Mouse (Mus musculus): ENCODE results near the gene Chkb. TPM values are rescaled to one million over a fixed set of nuclear protein-coding genes. Genes with fewer than 3 reads are reported as not detected.

The Chkb gene
- polyA plus RNA-seq, 1 experiment from 2014 or later: 44.7 TPM

GRCm38 (mm10) chr15:89398146-89398545 is 31.6 kb downstream of the Chkb start:
- no peak overlapping the region for H3K4me2 ChIP-seq (ENCODE audit: low read depth, low read length)
- no peak for ATAC-seq (ENCODE audit: low read depth)
- H3K36me3 ChIP-seq (ENCODE audit: control insufficient read depth, insufficient read depth, low read length): no peaks in the 10 kb centered on the region
- H3K4me3 ChIP-seq (ENCODE audit: low read depth, low read length): no peak overlapping the region
- DNase-seq (ENCODE audit: low spot score): peak; percentile 6
- WGBS: 70% methylated on average over 2 of the region's 2 CpGs
- no peaks in the 10 kb centered on the region for H3K27me3 ChIP-seq (replicated peaks; ENCODE audit: control insufficient read depth, insufficient read depth, low read length)
- no peak overlapping the region for H3K9ac ChIP-seq (ENCODE audit: low read depth, low read length)
- no peak overlapping the region for H3K27ac ChIP-seq (replicated peaks; ENCODE audit: low read depth, low read length)
- H3K9me3 ChIP-seq (ENCODE audit: control insufficient read depth, low read length): no peaks in the 10 kb centered on the region
- no peaks in the 10 kb centered on the region for H3K4me1 ChIP-seq (ENCODE audit: control insufficient read depth, insufficient read depth, low read length)

- Histone ChIP-seq H3K4me1 (ENCODE audit: control insufficient read depth, insufficient read depth, low read length) (no peaks in the 10 kb centered on the region), H3K27me3 (replicated peaks; ENCODE audit: control insufficient read depth, insufficient read depth, low read length) (no peaks in the 10 kb centered on the region), H3K4me3 (ENCODE audit: low read depth, low read length) (no peak overlapping the region), H3K9ac (ENCODE audit: low read depth, low read length) (no peak overlapping the region), H3K9me3 (ENCODE audit: control insufficient read depth, low read length) (no peaks in the 10 kb centered on the region), H3K4me2 (ENCODE audit: low read depth, low read length) (no peak overlapping the region), H3K36me3 (ENCODE audit: control insufficient read depth, insufficient read depth, low read length) (no peaks in the 10 kb centered on the region), H3K27ac (replicated peaks; ENCODE audit: low read depth, low read length) (no peak overlapping the region)
- ATAC-seq (ENCODE audit: low read depth) (no peak), DNase-seq (ENCODE audit: low spot score) (no peak)
- WGBS: 89% methylated on average over 4 of the region's 4 CpGs
These were observed 32.8 kb downstream of the Chkb start for GRCm38 (mm10) chr15:89396883-89397282.

- Histone ChIP-seq H3K4me2 (ENCODE audit: low read depth, low read length) (no peak overlapping the region), H3K27me3 (replicated peaks; ENCODE audit: control insufficient read depth, insufficient read depth, low read length) (no peaks in the 10 kb centered on the region), H3K9me3 (ENCODE audit: control insufficient read depth, low read length) (no peaks in the 10 kb centered on the region), H3K36me3 (ENCODE audit: control insufficient read depth, insufficient read depth, low read length) (no peaks in the 10 kb centered on the region), H3K9ac (ENCODE audit: low read depth, low read length) (no peak overlapping the region), H3K4me1 (ENCODE audit: control insufficient read depth, insufficient read depth, low read length) (no peaks in the 10 kb centered on the region), H3K27ac (replicated peaks; ENCODE audit: low read depth, low read length) (no peak overlapping the region), H3K4me3 (ENCODE audit: low read depth, low read length) (no peak overlapping the region)
- DNase-seq (ENCODE audit: low spot score) (no peak), ATAC-seq (ENCODE audit: low read depth) (no peak)
- 90% methylated on average over 10 of the region's 10 CpGs for WGBS
These were observed 39.6 kb downstream of the Chkb start for GRCm38 (mm10) chr15:89390081-89390480.

- Histone ChIP-seq H3K4me1 (ENCODE audit: control insufficient read depth, insufficient read depth, low read length) (no peaks in the 10 kb centered on the region), H3K36me3 (ENCODE audit: control insufficient read depth, insufficient read depth, low read length) (no peaks in the 10 kb centered on the region), H3K9me3 (ENCODE audit: control insufficient read depth, low read length) (no peaks in the 10 kb centered on the region), H3K4me2 (ENCODE audit: low read depth, low read length) (no peak overlapping the region), H3K27me3 (replicated peaks; ENCODE audit: control insufficient read depth, insufficient read depth, low read length) (no peaks in the 10 kb centered on the region), H3K9ac (ENCODE audit: low read depth, low read length) (no peak overlapping the region), H3K27ac (replicated peaks; ENCODE audit: low read depth, low read length) (no peak overlapping the region), H3K4me3 (ENCODE audit: low read depth, low read length) (no peak overlapping the region)
- WGBS: 39% methylated on average over 12 of the region's 12 CpGs
- ATAC-seq (ENCODE audit: low read depth): no peak
- no peak for DNase-seq (ENCODE audit: low spot score)
These were observed 42.6 kb downstream of the Chkb start for GRCm38 (mm10) chr15:89387127-89387526.

- DNase-seq (ENCODE audit: low spot score): no peak
These were observed 45.1 kb downstream of the Chkb start, which contains the start of gene Klhdc7b for GRCm38 (mm10) chr15:89384617-89385016. Gene Klhdc7b (plus strand): TSS chr15:89384917.

GRCm38 (mm10) chr15:89379429-89379828 is 50.3 kb downstream of the Chkb start:
- Histone ChIP-seq H3K27me3 (replicated peaks; ENCODE audit: control insufficient read depth, insufficient read depth, low read length) (peaks cover 59% of the 10 kb centered on the region), H3K4me3 (ENCODE audit: low read depth, low read length) (peak overlapping the region; percentile 39), H3K9me3 (ENCODE audit: control insufficient read depth, low read length) (no peaks in the 10 kb centered on the region), H3K4me2 (ENCODE audit: low read depth, low read length) (peak overlapping the region; percentile 71), H3K27ac (replicated peaks; ENCODE audit: low read depth, low read length) (no peak overlapping the region), H3K9ac (ENCODE audit: low read depth, low read length) (no peak overlapping the region), H3K36me3 (ENCODE audit: control insufficient read depth, insufficient read depth, low read length) (no peaks in the 10 kb centered on the region), H3K4me1 (ENCODE audit: control insufficient read depth, insufficient read depth, low read length) (peaks cover 13% of the 10 kb centered on the region; the same call in 1 of the 2 replicates)
- DNase-seq (ENCODE audit: low spot score) (no peak), ATAC-seq (ENCODE audit: low read depth) (no peak)
- 15% methylated on average over 10 of the region's 10 CpGs for WGBS

More at GRCm38 (mm10) chr15:89384617-89385016, 45.1 kb downstream of the Chkb start, which contains the start of gene Klhdc7b:
- Histone ChIP-seq H3K4me3 (ENCODE audit: low read depth, low read length) (no peak within 1 kb of the TSS), H3K9ac (ENCODE audit: low read depth, low read length) (no peak within 1 kb of the TSS), H3K4me1 (ENCODE audit: control insufficient read depth, insufficient read depth, low read length) (no peaks in the 10 kb centered on the region), H3K36me3 (ENCODE audit: control insufficient read depth, insufficient read depth, low read length) (no peaks in the 10 kb centered on the region), H3K27me3 (replicated peaks; ENCODE audit: control insufficient read depth, insufficient read depth, low read length) (peaks cover 16% of the 10 kb centered on the region), H3K4me2 (ENCODE audit: low read depth, low read length) (no peak within 1 kb of the TSS), H3K9me3 (ENCODE audit: control insufficient read depth, low read length) (no peaks in the 10 kb centered on the region), H3K27ac (replicated peaks; ENCODE audit: low read depth, low read length) (no peak within 1 kb of the TSS)
- ATAC-seq (ENCODE audit: low read depth): no peak
- 77% methylated on average over 7 of the region's 7 CpGs for WGBS

- H3K36me3 ChIP-seq (ENCODE audit: control insufficient read depth, insufficient read depth, low read length): no peaks in the 10 kb centered on the region
- H3K27me3 ChIP-seq (replicated peaks; ENCODE audit: control insufficient read depth, insufficient read depth, low read length): peaks cover 59% of the 10 kb centered on the region
- H3K4me3 ChIP-seq (ENCODE audit: low read depth, low read length): peak within 1 kb of the TSS; percentile 39
- H3K4me2 ChIP-seq (ENCODE audit: low read depth, low read length): peak within 1 kb of the TSS; percentile 71
- peaks cover 17% of the 10 kb centered on the region; the same call in 1 of the 2 replicates for H3K4me1 ChIP-seq (ENCODE audit: control insufficient read depth, insufficient read depth, low read length)
- H3K9ac ChIP-seq (ENCODE audit: low read depth, low read length): peak within 1 kb of the TSS; percentile 45
- no peaks in the 10 kb centered on the region for H3K9me3 ChIP-seq (ENCODE audit: control insufficient read depth, low read length)
- DNase-seq (ENCODE audit: low spot score) (no peak), ATAC-seq (ENCODE audit: low read depth) (no peak)
- WGBS: under 1% methylated on average over 28 of the region's 33 CpGs
- H3K27ac ChIP-seq (replicated peaks; ENCODE audit: low read depth, low read length): no peak within 1 kb of the TSS
These were observed 50.8 kb downstream of the Chkb start, which contains the start of gene Odf3b for GRCm38 (mm10) chr15:89378831-89379401. Gene Odf3b (minus strand): TSS chr15:89379282.

- H3K27me3 ChIP-seq (replicated peaks; ENCODE audit: control insufficient read depth, insufficient read depth, low read length): peaks cover 59% of the 10 kb centered on the region
- no peaks in the 10 kb centered on the region for H3K9me3 ChIP-seq (ENCODE audit: control insufficient read depth, low read length)
- 12% methylated on average over 34 of the region's 46 CpGs for WGBS
- DNase-seq (ENCODE audit: low spot score) (no peak), ATAC-seq (ENCODE audit: low read depth) (no peak)
- no peaks in the 10 kb centered on the region for H3K36me3 ChIP-seq (ENCODE audit: control insufficient read depth, insufficient read depth, low read length)
- peak overlapping the region; percentile 45 for H3K9ac ChIP-seq (ENCODE audit: low read depth, low read length)
- peak overlapping the region; percentile 39 for H3K4me3 ChIP-seq (ENCODE audit: low read depth, low read length)
- H3K4me1 ChIP-seq (ENCODE audit: control insufficient read depth, insufficient read depth, low read length): peaks cover 17% of the 10 kb centered on the region; the same call in 1 of the 2 replicates
- H3K27ac ChIP-seq (replicated peaks; ENCODE audit: low read depth, low read length): no peak overlapping the region
- peak overlapping the region; percentile 71 for H3K4me2 ChIP-seq (ENCODE audit: low read depth, low read length)
These were observed 51.5 kb downstream of the Chkb start for GRCm38 (mm10) chr15:89377938-89378828.

Data from embryonic facial prominence, embryonic 14.5 days (tissue).